Mouse (Mus musculus) left cerebral cortex, adult 18-20 months (tissue): ENCODE data around the gene P3h3. TPM values are rescaled to one million over a fixed set of nuclear protein-coding genes. Genes with fewer than 3 reads are reported as not detected.

Experiments used
- total RNA-seq, 2 experiments: library from RNA; stranded (reverse); gene quantifications; 2 replicates each; pipeline ENCODE4 v1.2.3; 2021

Gene P3h3
- total RNA-seq, 2 experiments from 2014 or later = 23.5 to 30.9 TPM

Other genes starting within 250 kb of the P3h3 start
- gene C1s2, start 221.7 kb downstream of the P3h3 start, total RNA-seq = under 1 TPM; 0.14 to 0.28 TPM
- gene Lpcat3, start 194.7 kb downstream of the P3h3 start, total RNA-seq = 10 to 100 TPM; 20.1 to 20.6 TPM
- 10 to 100 TPM; 45.7 to 49.1 TPM for gene Emg1, start 145.6 kb downstream of the P3h3 start, total RNA-seq
- gene Phb2, start 145.4 kb downstream of the P3h3 start, total RNA-seq = 100 to 1,000 TPM; 115 to 117 TPM
- gene Ptpn6, start 119.0 kb downstream of the P3h3 start, total RNA-seq = 1 to 10 TPM; 2.5 to 5.1 TPM
- 100 to 1,000 TPM; 321 to 335 TPM for gene Grcc10, start 116.4 kb downstream of the P3h3 start, total RNA-seq
- 1 to 10 TPM in 1 of 2 experiments, not detected in 1; 1.4 TPM for gene Gm45234, start 101.7 kb downstream of the P3h3 start, total RNA-seq
- 100 to 1,000 TPM; 158 to 181 TPM for gene Atn1, start 101.2 kb downstream of the P3h3 start, total RNA-seq
- 1,000 to 10,000 TPM; 1,066 to 1,067 TPM for gene Eno2, start 88.1 kb downstream of the P3h3 start, total RNA-seq
- gene Lrrc23, start 78.0 kb downstream of the P3h3 start, total RNA-seq = 1 to 10 TPM; 1.0 to 1.1 TPM
- gene Spsb2, start 49.1 kb downstream of the P3h3 start, total RNA-seq = 1 to 10 TPM; 4.6 to 5.7 TPM
- 100 to 1,000 TPM; 804 to 847 TPM for gene Tpi1, start 43.5 kb downstream of the P3h3 start, total RNA-seq
- gene Usp5, start 28.3 kb downstream of the P3h3 start, total RNA-seq = 100 to 1,000 TPM; 204 to 208 TPM
- under 1 TPM; 0.23 to 0.42 TPM for gene Cdca3, start 28.2 kb downstream of the P3h3 start, total RNA-seq
- under 1 TPM in 1 of 2 experiments, not detected in 1; 0.21 TPM for gene Gnb3, start 17.5 kb downstream of the P3h3 start, total RNA-seq
- gene Gpr162, start 6.2 kb upstream of the P3h3 start, total RNA-seq = 100 to 1,000 TPM; 212 to 232 TPM
- gene Cd4, start 30.5 kb upstream of the P3h3 start, total RNA-seq = 1 to 10 TPM; 4.2 to 8.6 TPM
- gene Lag3, start 54.0 kb upstream of the P3h3 start, total RNA-seq = 1 to 10 TPM; 2.6 to 3.2 TPM
- gene Ptms, start 62.4 kb upstream of the P3h3 start, total RNA-seq = 100 to 1,000 TPM; 895 to 902 TPM
- gene Mlf2, start 73.6 kb upstream of the P3h3 start, total RNA-seq = 100 to 1,000 TPM; 626 to 639 TPM
- gene Cops7a, start 107.8 kb upstream of the P3h3 start, total RNA-seq = 100 to 1,000 TPM; 168 TPM
- 100 to 1,000 TPM; 194 to 195 TPM for gene Pianp, start 138.9 kb upstream of the P3h3 start, total RNA-seq
- 10 to 100 TPM; 45.9 to 47.6 TPM for gene Zfp384, start 151.4 kb upstream of the P3h3 start, total RNA-seq
- 10 to 100 TPM; 50.7 to 51.1 TPM for gene Ing4, start 182.0 kb upstream of the P3h3 start, total RNA-seq
- 10 to 100 TPM; 11.2 to 14.5 TPM for gene Acrbp, start 191.9 kb upstream of the P3h3 start, total RNA-seq
- under 1 TPM; 0.58 to 0.68 TPM for gene Lpar5, start 210.2 kb upstream of the P3h3 start, total RNA-seq
- 100 to 1,000 TPM; 147 to 150 TPM for gene Chd4, start 238.2 kb upstream of the P3h3 start, total RNA-seq